Mouse (Mus musculus) adrenal gland, postnatal 14 days (tissue): Measurements from ENCODE around the gene 1700017B05Rik. TPM values are rescaled to one million over a fixed set of nuclear protein-coding genes. Genes with fewer than 3 reads are reported as not detected.

ENCODE experiments used
- DNase-seq: peaks from one replicate; pipeline ENCODE4 v3.0.0; 2021; ENCODE audit warnings: mixed read lengths
- total RNA-seq: library from RNA; stranded (reverse); gene quantifications from 2 replicates; pipeline ENCODE4 v1.2.3, GENCODE M21; 2021

1700017B05Rik gene
- total RNA-seq, 1 experiment from 2014 or later, result 36.2 TPM

- DNase-seq, result peak; percentile 42
Observed at GRCm38 (mm10) chr9:57272902-57273804, 10.7 kb upstream of the 1700017B05Rik start.

GRCm38 (mm10) chr9:57271837-57272562, 9.6 kb upstream of the 1700017B05Rik start:
- DNase-seq, result peak; percentile 71

GRCm38 (mm10) chr9:57271081-57271480, 8.7 kb upstream of the 1700017B05Rik start:
- no peak for DNase-seq

- DNase-seq, result no peak
Observed at GRCm38 (mm10) chr9:57270399-57270798, 8.0 kb upstream of the 1700017B05Rik start.

GRCm38 (mm10) chr9:57269384-57269783, 7.0 kb upstream of the 1700017B05Rik start:
- DNase-seq, result no peak

GRCm38 (mm10) chr9:57268575-57268974, 6.2 kb upstream of the 1700017B05Rik start:
- no peak for DNase-seq

- DNase-seq, result peak; percentile 50
Observed at GRCm38 (mm10) chr9:57268078-57268477, 5.7 kb upstream of the 1700017B05Rik start.

- no peak for DNase-seq
Observed at GRCm38 (mm10) chr9:57267421-57267820, 5.0 kb upstream of the 1700017B05Rik start.

- no peak for DNase-seq
Observed at GRCm38 (mm10) chr9:57265125-57265524, 2.7 kb upstream of the 1700017B05Rik start.

GRCm38 (mm10) chr9:57262795-57263684, 628 bp upstream of the 1700017B05Rik start:
- no peak for DNase-seq

GRCm38 (mm10) chr9:57261516-57261912, 898 bp downstream of the 1700017B05Rik start:
- DNase-seq, result peak; percentile 82

GRCm38 (mm10) chr9:57260940-57261339, 1.5 kb downstream of the 1700017B05Rik start:
- no peak for DNase-seq

GRCm38 (mm10) chr9:57259736-57260135, 2.7 kb downstream of the 1700017B05Rik start:
- DNase-seq, result peak; percentile 97

- DNase-seq, result peak; percentile 54
Observed at GRCm38 (mm10) chr9:57257627-57258026, 4.8 kb downstream of the 1700017B05Rik start.

- no peak for DNase-seq
Observed at GRCm38 (mm10) chr9:57256861-57257260, 5.6 kb downstream of the 1700017B05Rik start.

GRCm38 (mm10) chr9:57256309-57256708, 6.1 kb downstream of the 1700017B05Rik start:
- DNase-seq, result no peak

GRCm38 (mm10) chr9:57254823-57255495, 7.5 kb downstream of the 1700017B05Rik start:
- peak; percentile 30 for DNase-seq

- peak; percentile 49 for DNase-seq
Observed at GRCm38 (mm10) chr9:57254061-57254460, 8.4 kb downstream of the 1700017B05Rik start.

- no peak for DNase-seq
Observed at GRCm38 (mm10) chr9:57251139-57251538, 11.3 kb downstream of the 1700017B05Rik start.

- DNase-seq, result no peak
Observed at GRCm38 (mm10) chr9:57250026-57250425, 12.4 kb downstream of the 1700017B05Rik start.
